Mouse (Mus musculus) megakaryocyte, embryonic 14.5 days (primary cell): ENCODE results near the gene Cntfr.

Experiments used
- FLI1 ChIP-seq: IDR thresholded peaks from 2 replicates; pipeline ENCODE4 v1.6.1; 2012; ENCODE audit warnings: low read length, inconsistent platforms, mixed read lengths
- GATA1 ChIP-seq: IDR thresholded peaks from 3 replicates; pipeline ENCODE4 v1.6.1; 2012; ENCODE audit warnings: mixed read lengths, low read length, inconsistent platforms, borderline replicate concordance

- TF ChIP-seq GATA1 (no peak), FLI1 (no peak)
Observed at GRCm38 (mm10) chr4:41707011-41707535, 10.2 kb upstream of the Cntfr start.
